Mouse (Mus musculus): ENCODE data around the gene A730049H05Rik.
A peak's percentile ranks its signal among the peaks of the same experiment; 100 is the strongest.

A730049H05Rik gene

GRCm38 (mm10) chr6:92816311-92816751 is at the start of gene A730049H05Rik:
A730049H05Rik (plus strand) TSS chr6:92816478.
- no peak for DNase-seq

- peak in 1 of 2 experiments; percentile 22 for DNase-seq
Measured at GRCm38 (mm10) chr6:92776356-92776755, 39.9 kb upstream of the A730049H05Rik start.

- DNase-seq, result no peak
Measured at GRCm38 (mm10) chr6:92779140-92779934, 36.9 kb upstream of the A730049H05Rik start.

GRCm38 (mm10) chr6:92779935-92780205 is 36.4 kb upstream of the A730049H05Rik start:
- DNase-seq, result no peak

- DNase-seq, result no peak
Measured at GRCm38 (mm10) chr6:92781446-92781845, 34.8 kb upstream of the A730049H05Rik start.

- DNase-seq, result peak; percentile 49 to 61
Measured at GRCm38 (mm10) chr6:92784782-92785181, 31.5 kb upstream of the A730049H05Rik start.

- peak in 1 of 2 experiments; percentile 6 for DNase-seq
Measured at GRCm38 (mm10) chr6:92786701-92787375, 29.4 kb upstream of the A730049H05Rik start.

- peak; percentile 79 to 84 for DNase-seq
Measured at GRCm38 (mm10) chr6:92787376-92787712, 28.9 kb upstream of the A730049H05Rik start.

GRCm38 (mm10) chr6:92793804-92794203 is 22.5 kb upstream of the A730049H05Rik start:
- DNase-seq, result no peak

- DNase-seq, result no peak
Measured at GRCm38 (mm10) chr6:92801462-92801861, 14.8 kb upstream of the A730049H05Rik start.

GRCm38 (mm10) chr6:92802421-92802820 is 13.9 kb upstream of the A730049H05Rik start:
- DNase-seq, result no peak

GRCm38 (mm10) chr6:92803213-92803612 is 13.1 kb upstream of the A730049H05Rik start:
- DNase-seq, result no peak

- no peak for DNase-seq
Measured at GRCm38 (mm10) chr6:92804254-92804971, 11.9 kb upstream of the A730049H05Rik start.

GRCm38 (mm10) chr6:92809818-92810217 is 6.5 kb upstream of the A730049H05Rik start:
- DNase-seq, result no peak

GRCm38 (mm10) chr6:92810628-92811027 is 5.7 kb upstream of the A730049H05Rik start:
- DNase-seq, result no peak

- no peak for DNase-seq
Measured at GRCm38 (mm10) chr6:92811566-92811965, 4.7 kb upstream of the A730049H05Rik start.

GRCm38 (mm10) chr6:92812702-92813370 is 3.4 kb upstream of the A730049H05Rik start:
- peak; percentile 14 to 53 for DNase-seq

GRCm38 (mm10) chr6:92817661-92818060 is 1.4 kb downstream of the A730049H05Rik start:
- DNase-seq, result no peak

- DNase-seq, result no peak
Measured at GRCm38 (mm10) chr6:92821606-92822005, 5.3 kb downstream of the A730049H05Rik start.

- DNase-seq, result no peak
Measured at GRCm38 (mm10) chr6:92822006-92822405, 5.7 kb downstream of the A730049H05Rik start.

GRCm38 (mm10) chr6:92823991-92824390 is 7.7 kb downstream of the A730049H05Rik start:
- DNase-seq, result no peak

- DNase-seq, result no peak
Measured at GRCm38 (mm10) chr6:92826561-92826960, 10.3 kb downstream of the A730049H05Rik start.

GRCm38 (mm10) chr6:92827360-92827759 is 11.1 kb downstream of the A730049H05Rik start:
- no peak for DNase-seq
